Mouse (Mus musculus) kidney, adult 2 months (tissue): Measurements from ENCODE around the gene Tmem234. TPM values are rescaled to one million over a fixed set of nuclear protein-coding genes. Genes with fewer than 3 reads are reported as not detected.

Source experiments
- DNase-seq: peaks from one replicate; pipeline ENCODE4 v3.0.0; 2021
- H3K27ac ChIP-seq: fragments of 200-500 bp; 2 replicates; pipeline ENCODE4 v1.5.1; 2012; ENCODE audit warnings: low read depth, low read length, control low read depth, inconsistent platforms; ENCODE audit not compliant: insufficient read depth
- H3K27me3 ChIP-seq: fragments of 200-500 bp; replicated peaks from 2 replicates; pipeline ENCODE4 v1.6.1; 2012; ENCODE audit warnings: mild to moderate bottlenecking, moderate library complexity, low read length, inconsistent platforms; ENCODE audit not compliant: control insufficient read depth, insufficient read depth
- H3K36me3 ChIP-seq: fragments of 200-500 bp; 2 replicates; pipeline ENCODE4 v1.6.1; 2012; ENCODE audit warnings: mild to moderate bottlenecking, moderate library complexity, low read length, inconsistent platforms; ENCODE audit not compliant: control insufficient read depth, insufficient read depth
- H3K4me1 ChIP-seq: fragments of 200-500 bp; 2 replicates; pipeline ENCODE4 v1.6.1; 2011; ENCODE audit warnings: low read length; ENCODE audit not compliant: control insufficient read depth, insufficient read depth
- H3K4me3 ChIP-seq: fragments of 200-500 bp; 2 replicates; pipeline ENCODE4 v1.5.1; 2011; ENCODE audit warnings: mild to moderate bottlenecking, low read depth, low read length, control low read depth; ENCODE audit not compliant: insufficient read depth
- CTCF ChIP-seq: fragments of 200-500 bp; conservative IDR thresholded peaks from 2 replicates; pipeline ENCODE4 v1.5.1; 2011; ENCODE audit warnings: low read depth, mild to moderate bottlenecking, control low read depth, low read length, moderate library complexity, mixed read lengths; ENCODE audit not compliant: insufficient read depth, insufficient read length
- POLR2A ChIP-seq: fragments of 200-500 bp; IDR thresholded peaks from one replicate; pipeline ENCODE4 v1.6.1; 2011; ENCODE audit warnings: low read depth, low read length, control low read depth
- WGBS: fragments of 180-500 bp; shearing (Covaris S2); methylation state at CpG from one replicate; pipeline ENCODE4 v1.1.7; 2018; 5-methylcytosine and 5-hydroxymethylcytosine counted together
- polyA plus RNA-seq: library from polyadenylated mRNA; depleted of rRNA; stranded (reverse); fragments of >200 nt; gene quantifications from 2 replicates; pipeline ENCODE4 v1.2.3, GENCODE M21; 2012

The Tmem234 gene
- polyA plus RNA-seq, 1 experiment: 162 TPM

DNA sequence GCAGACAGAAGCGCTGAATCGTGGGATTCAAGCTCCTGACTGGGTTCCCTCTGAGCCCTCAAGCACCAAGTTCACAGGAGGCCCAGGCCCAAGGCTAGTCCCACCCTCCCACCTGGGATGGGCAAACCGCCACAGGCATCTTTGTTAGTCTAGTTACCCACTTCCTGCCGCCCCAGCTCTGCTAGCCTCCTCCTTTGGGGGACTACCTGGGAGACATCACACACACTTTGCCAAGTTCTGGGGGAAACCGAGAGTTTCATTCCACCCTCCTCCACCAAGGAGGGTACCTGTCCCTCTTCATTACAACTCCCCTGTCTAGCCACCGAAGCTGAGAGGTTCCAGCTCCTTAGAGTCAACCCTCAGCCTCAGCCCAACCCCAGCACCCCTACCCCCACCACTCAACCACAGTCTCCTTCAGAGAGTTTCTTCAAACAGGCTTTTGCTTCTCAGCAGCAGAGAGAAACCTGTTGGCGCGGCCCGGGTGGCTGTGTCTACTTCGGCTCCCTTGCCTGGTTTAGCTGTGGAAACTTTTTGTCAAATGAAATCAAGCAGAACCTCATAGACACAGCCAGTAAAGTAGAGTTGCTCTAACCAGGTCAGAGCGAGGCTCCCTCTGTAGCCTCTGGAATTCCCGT lies 42.0 kb upstream of the Tmem234 start:
- Histone ChIP-seq H3K27ac (no peak overlapping the region), H3K4me3 (no peak overlapping the region)
- DNase-seq: no peak

GRCm38 (mm10) chr4:129561184-129561583 lies 39.3 kb upstream of the Tmem234 start:
- Histone ChIP-seq H3K4me3 (no peak overlapping the region), H3K4me1 (peaks cover 4% of the 10 kb centered on the region; the same call in 1 of the 2 replicates), H3K27me3 (no peaks in the 10 kb centered on the region), H3K27ac (no peak overlapping the region), H3K36me3 (no peaks in the 10 kb centered on the region)
- TF ChIP-seq CTCF (no peak), POLR2A (no peak)
- 75% methylated on average over 5 of the region's 5 CpGs for WGBS
- DNase-seq: no peak

More for the DNA sequence above, 42.0 kb upstream of the Tmem234 start:
- TF ChIP-seq POLR2A: no peak
- no peak for TF ChIP-seq CTCF
- H3K36me3 ChIP-seq: no peaks in the 10 kb centered on the region
- H3K4me1 ChIP-seq: peaks cover 4% of the 10 kb centered on the region; the same call in 1 of the 2 replicates
- H3K27me3 ChIP-seq: no peaks in the 10 kb centered on the region
- WGBS: 85% methylated on average over 12 of the region's 12 CpGs

DNA sequence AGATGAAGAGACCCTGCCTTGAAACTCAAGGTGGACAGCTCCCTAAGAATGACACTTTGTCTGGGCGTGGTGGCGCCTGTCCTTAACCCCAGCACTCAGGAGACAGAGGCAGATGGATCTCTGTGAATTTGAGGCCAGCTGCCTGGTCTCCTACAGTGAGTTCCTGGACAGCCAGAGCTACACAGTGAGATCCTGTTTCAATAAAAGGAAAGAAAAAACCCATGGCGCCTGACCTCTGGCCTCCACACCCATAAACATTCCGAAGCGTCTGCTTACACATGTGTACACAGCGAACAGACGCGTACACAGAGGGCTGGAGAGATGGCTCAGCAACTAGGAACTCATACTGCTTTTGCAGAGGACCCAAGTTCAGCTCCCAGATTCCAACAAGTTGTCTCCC lies 36.8 kb upstream of the Tmem234 start:
- 52% methylated on average over 8 of the region's 8 CpGs for WGBS
- no peak overlapping the region for H3K27ac ChIP-seq
- no peaks in the 10 kb centered on the region for H3K27me3 ChIP-seq
- H3K4me1 ChIP-seq: no peaks in the 10 kb centered on the region
- no peak for DNase-seq
- TF ChIP-seq CTCF: no peak
- no peak for TF ChIP-seq POLR2A
- H3K4me3 ChIP-seq: no peak overlapping the region
- H3K36me3 ChIP-seq: no peaks in the 10 kb centered on the region

DNA sequence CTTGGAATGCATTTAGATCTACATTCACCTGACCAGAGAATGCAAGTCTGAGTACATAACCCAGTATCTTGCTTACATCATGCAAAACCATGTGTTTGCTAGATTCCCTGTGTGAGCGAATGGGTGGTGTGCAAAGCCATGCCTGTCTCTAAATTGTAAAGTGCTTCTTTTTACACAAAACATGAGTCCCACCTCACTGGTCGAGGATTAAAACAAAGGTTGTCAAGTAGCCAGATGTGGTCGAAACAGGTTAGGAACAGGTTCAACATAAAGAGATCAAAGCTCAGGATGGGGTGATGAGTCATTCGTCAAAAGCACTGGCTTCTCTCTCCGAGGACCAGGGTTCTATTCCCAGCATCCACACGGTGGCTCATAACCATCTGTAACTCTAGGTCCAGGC lies 35.3 kb upstream of the Tmem234 start:
- Histone ChIP-seq H3K4me3 (no peak overlapping the region), H3K4me1 (no peaks in the 10 kb centered on the region), H3K27me3 (no peaks in the 10 kb centered on the region), H3K27ac (no peak overlapping the region), H3K36me3 (no peaks in the 10 kb centered on the region)
- TF ChIP-seq POLR2A: no peak
- TF ChIP-seq CTCF: no peak
- WGBS: 87% methylated on average over 6 of the region's 6 CpGs
- no peak for DNase-seq

DNA sequence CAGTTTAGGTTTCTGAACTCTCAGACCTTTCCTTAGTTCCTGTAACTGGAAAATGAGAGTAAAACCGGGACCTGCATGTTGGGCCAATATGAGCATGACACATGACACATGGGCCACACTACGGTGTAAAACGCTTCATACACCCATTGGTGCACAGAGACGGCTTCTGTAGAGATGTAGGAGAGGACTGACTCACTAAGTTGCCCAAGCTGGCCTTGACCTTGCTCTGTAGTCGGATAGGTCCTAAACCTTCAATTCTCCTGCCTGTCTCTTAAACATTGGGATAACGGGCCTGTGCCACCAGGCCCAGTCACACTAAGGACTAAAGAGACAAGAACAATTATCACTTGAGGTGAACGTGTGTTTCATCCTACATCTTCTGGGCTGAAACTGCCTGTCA lies 32.1 kb upstream of the Tmem234 start:
- DNase-seq: no peak
- no peak overlapping the region for H3K27ac ChIP-seq
- 92% methylated on average over 7 of the region's 7 CpGs for WGBS

DNA sequence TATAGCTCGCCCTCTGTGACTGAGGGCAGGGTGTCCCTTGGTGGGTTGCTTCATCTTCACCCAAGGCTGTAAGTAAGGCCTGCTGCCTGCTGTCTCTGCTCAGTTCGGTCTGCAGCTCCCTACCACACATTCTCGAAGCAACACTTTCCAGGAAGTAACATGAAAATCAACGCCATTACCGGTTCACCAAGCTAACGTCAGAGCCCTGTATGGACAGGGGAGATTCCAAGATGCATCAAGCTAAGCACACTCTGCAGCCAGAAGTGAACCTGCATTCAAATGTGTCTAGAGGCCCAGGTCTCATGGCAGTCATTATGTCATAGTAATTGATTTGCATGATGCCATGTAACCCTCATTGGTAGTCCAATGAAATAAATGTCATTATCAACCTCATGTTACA lies 30.4 kb upstream of the Tmem234 start:
- no peaks in the 10 kb centered on the region for H3K27me3 ChIP-seq
- no peak overlapping the region for H3K27ac ChIP-seq
- H3K4me3 ChIP-seq: no peak overlapping the region
- H3K36me3 ChIP-seq: no peaks in the 10 kb centered on the region
- 88% methylated on average over 6 of the region's 6 CpGs for WGBS
- no peak for TF ChIP-seq POLR2A
- TF ChIP-seq CTCF: no peak
- no peaks in the 10 kb centered on the region for H3K4me1 ChIP-seq
- no peak for DNase-seq

More for the DNA sequence above, 32.1 kb upstream of the Tmem234 start:
- TF ChIP-seq POLR2A (no peak), CTCF (no peak)
- Histone ChIP-seq H3K36me3 (no peaks in the 10 kb centered on the region), H3K4me1 (no peaks in the 10 kb centered on the region), H3K27me3 (no peaks in the 10 kb centered on the region), H3K4me3 (no peak overlapping the region)

- TF ChIP-seq CTCF: no peak
- TF ChIP-seq POLR2A: no peak
- Histone ChIP-seq H3K36me3 (no peaks in the 10 kb centered on the region), H3K27me3 (no peaks in the 10 kb centered on the region), H3K4me3 (no peak overlapping the region), H3K27ac (peak overlapping the region; percentile 79), H3K4me1 (no peaks in the 10 kb centered on the region)
- WGBS: 85% methylated on average over 8 of the region's 8 CpGs
- no peak for DNase-seq
Observed at GRCm38 (mm10) chr4:129571551-129572084, 28.9 kb upstream of the Tmem234 start.
